Mouse (Mus musculus) left cerebral cortex, postnatal 10 days (tissue): ENCODE data around the gene Pik3ip1. TPM values are rescaled to one million over a fixed set of nuclear protein-coding genes. Genes with fewer than 3 reads are reported as not detected.

ENCODE experiments used
- DNase-seq, 2 experiments: peaks; one replicate each; pipeline ENCODE4 v3.0.0; 2021 to 2022; ENCODE audit warnings: low spot score in 2 of 2, mixed read lengths in 1 of 2; ENCODE audit errors: extremely low spot score in 1 of 2
- intact Hi-C: fragments of 180-260 bp; cut with DNase I; formaldehyde crosslinking; loops from one replicate; pipeline ENCODE4 v1.15.1; 2025
- total RNA-seq, 2 experiments: library from RNA; stranded (reverse); gene quantifications; 2 replicates each; pipeline ENCODE4 v1.2.3; 2021

Gene Pik3ip1
- total RNA-seq, 2 experiments from 2014 or later: 20.5 to 24.0 TPM

- intact Hi-C loops: loop anchor here (10.0 kb wide), 1 partner anchor 122 kb away; the partner anchor contains the start of gene Selenom
- no peak for DNase-seq
Observed at GRCm38 (mm10) chr11:3392526-3392925, 62.3 kb downstream of the Pik3ip1 start.

Other genes with a start within 250 kb of the Pik3ip1 start
- gene Sfi1, start 136.9 kb upstream of the Pik3ip1 start, total RNA-seq: 10 to 100 TPM; 51.9 to 73.2 TPM
- 10 to 100 TPM; 60.6 to 62.1 TPM for gene Eif4enif1, start 128.0 kb upstream of the Pik3ip1 start, total RNA-seq
- gene Drg1, start 64.0 kb upstream of the Pik3ip1 start, total RNA-seq: 10 to 100 TPM; 86.9 to 88.6 TPM
- gene Patz1, start 41.5 kb upstream of the Pik3ip1 start, total RNA-seq: 10 to 100 TPM; 43.3 to 46.5 TPM
- 100 to 1,000 TPM; 123 to 126 TPM for gene Limk2, start 78.8 kb downstream of the Pik3ip1 start, total RNA-seq
- gene Rnf185, start 122.0 kb downstream of the Pik3ip1 start, total RNA-seq: 10 to 100 TPM; 22.2 TPM
- gene Pla2g3, start 157.9 kb downstream of the Pik3ip1 start, total RNA-seq: 10 to 100 TPM in 1 of 2 experiments, 1 to 10 TPM in 1; 6.9 to 19.4 TPM
- gene Inpp5j, start 174.4 kb downstream of the Pik3ip1 start, total RNA-seq: 10 to 100 TPM; 34.7 to 40.4 TPM
- gene Selenom, start 184.3 kb downstream of the Pik3ip1 start, total RNA-seq: 100 to 1,000 TPM; 198 TPM
- 10 to 100 TPM; 11.8 to 14.6 TPM for gene Smtn, start 210.2 kb downstream of the Pik3ip1 start, total RNA-seq